8 mouse cellular contexts compared by ENCODE assay signal in the genomic region with DNA sequence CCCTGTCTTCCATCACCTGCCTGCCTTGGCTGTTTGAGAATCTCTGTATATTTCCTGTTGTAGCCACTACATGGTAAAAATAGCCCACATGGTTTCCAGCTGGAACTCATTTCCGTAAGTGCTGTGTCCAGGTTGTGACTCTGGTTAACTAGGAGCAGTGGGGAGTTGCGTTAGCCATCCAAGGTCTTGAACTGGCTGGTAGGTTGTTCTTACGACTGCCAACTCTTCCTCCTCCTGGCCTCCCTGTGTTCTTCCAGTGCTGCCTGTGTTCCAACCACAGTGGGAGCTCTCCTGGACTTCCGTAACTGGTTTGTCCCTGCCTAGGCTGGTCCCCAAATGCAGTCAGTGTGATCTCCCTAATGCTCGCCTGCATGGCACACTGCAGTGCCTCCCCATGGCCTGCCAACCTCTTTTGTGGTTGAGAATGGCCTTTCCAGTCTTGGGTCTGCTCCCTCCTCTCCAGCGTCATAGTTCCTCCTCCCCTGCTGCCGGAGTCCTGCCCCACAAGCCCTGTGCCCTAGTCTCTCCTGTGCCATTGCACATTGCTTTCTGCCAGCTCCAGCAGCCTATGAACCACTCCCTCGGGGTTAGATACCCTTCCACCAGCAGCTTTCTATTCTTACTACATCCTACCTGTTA.
DNase-seq lines count a peak whose midpoint lies in the region; ATAC-seq and TF ChIP-seq lines count a peak whose summit lies in the region.

No protein-coding gene starts in this region.

- no peak overlapping the region for H3K4me2 ChIP-seq in hindbrain, postnatal 0 days (ENCODE audit: low read depth, low read length)

- peak; percentile 28; the same call in 1 of the 2 replicates for TF ChIP-seq CTCF in hindbrain, postnatal 0 days (IDR thresholded peaks at IDR 0.05; ENCODE audit: low read depth)
- no peak; the same call in 1 of the 2 replicates for TF ChIP-seq CTCF in left cerebral cortex, adult 2 months (IDR thresholded peaks at IDR 0.05)

- no peaks in the 10 kb centered on the region for H3K27me3 ChIP-seq in heart, embryonic 10.5 days (ENCODE audit: insufficient read depth, poor library complexity, severe bottlenecking)
- no peaks in the 10 kb centered on the region for H3K27me3 ChIP-seq in hindbrain, postnatal 0 days (ENCODE audit: insufficient read depth, low read length)

- intact Hi-C loops in left cerebral cortex, adult 2 months (cut with DNase I): loop anchor here (5.0 to 10.0 kb wide), 3 partner anchors 385 to 482 kb away; no protein-coding TSS in a partner anchor

- H3K4me3 ChIP-seq in heart, embryonic 10.5 days: no peak overlapping the region
- H3K4me3 ChIP-seq in hindbrain, postnatal 0 days (ENCODE audit: low read length): no peak overlapping the region
- H3K4me3 ChIP-seq in left cerebral cortex, adult 2 months: no peak overlapping the region

- peak overlapping the region; percentile 81 for H3K27ac ChIP-seq in heart, embryonic 10.5 days
- 0 out of 2 replicates have a peak overlapping the region, but pooled peaks have one; percentile 15 for H3K27ac ChIP-seq in hindbrain, postnatal 0 days
- H3K27ac ChIP-seq in left cerebral cortex, adult 2 months: no peak overlapping the region

- no peaks in the 10 kb centered on the region for H3K9me3 ChIP-seq in heart, embryonic 10.5 days
- no peaks in the 10 kb centered on the region for H3K9me3 ChIP-seq in hindbrain, postnatal 0 days (ENCODE audit: low read length)

- WGBS in heart, embryonic 10.5 days: 65% methylated on average over 8 of the region's 8 CpGs
- WGBS in hindbrain, postnatal 0 days: 43% methylated on average over 8 of the region's 8 CpGs

- peak; percentile 68 for ATAC-seq in common myeloid progenitor, adult 5-6 weeks (replicated peaks; ENCODE audit: low read depth, poor library complexity, severe bottlenecking)
- peak; percentile 30; the same call in 1 of the 2 replicates for ATAC-seq in hindbrain, postnatal 0 days

- no peaks in the 10 kb centered on the region for H3K36me3 ChIP-seq in heart, embryonic 10.5 days
- no peaks in the 10 kb centered on the region for H3K36me3 ChIP-seq in hindbrain, postnatal 0 days (ENCODE audit: insufficient read depth, low read length)

- peaks cover 39% of the 10 kb centered on the region for H3K4me1 ChIP-seq in heart, embryonic 10.5 days
- peaks cover 11% of the 10 kb centered on the region for H3K4me1 ChIP-seq in hindbrain, postnatal 0 days (ENCODE audit: insufficient read depth, low read length)

- peak; percentile 73 for DNase-seq in heart, embryonic 10.5 days (ENCODE audit: low spot score)
- DNase-seq in heart, adult 8-10 months (ENCODE audit: low spot score): no peak
- peak; percentile 89 for DNase-seq in adipocyte (ENCODE audit: low spot score)
- DNase-seq in hindbrain, postnatal 0 days (ENCODE audit: low spot score): no peak
- no peak for DNase-seq in MN1 (ENCODE audit: low spot score)
- DNase-seq in thymus, postnatal 25 days: no peak
- DNase-seq in left cerebral cortex, adult 2 months (ENCODE audit: extremely low spot score in 1 of 2, low spot score in 2 of 2): no peak

- no peak overlapping the region for H3K9ac ChIP-seq in hindbrain, postnatal 0 days (replicated peaks; ENCODE audit: low read length)

Comparison
In these comparisons a context has a peak if more than half of its experiments do, and no peak if none do; other contexts are left out.
1. DNase-seq: peak in heart, embryonic 10.5 days (single experiment) and adipocyte (single experiment); none in heart, adult 8-10 months (single experiment), hindbrain, postnatal 0 days (single experiment), MN1 (single experiment), thymus, postnatal 25 days (single experiment) and left cerebral cortex, adult 2 months (0 of 2).